Mouse (Mus musculus) retina, postnatal 1 day (tissue): Measurements from ENCODE around the gene Hk3.

Experiments
- DNase-seq: peaks from one replicate; pipeline ENCODE4 v3.0.0-alpha.2; 2012

Gene Hk3

GRCm38 (mm10) chr13:55021194-55021779, at the start of gene Hk3:
Gene Hk3 (minus strand): TSS chr13:55021385.
- no peak for DNase-seq

GRCm38 (mm10) chr13:55069719-55070118, 48.5 kb upstream of the Hk3 start:
- no peak for DNase-seq

GRCm38 (mm10) chr13:55063276-55063675, 42.1 kb upstream of the Hk3 start:
- DNase-seq, result no peak

- DNase-seq, result peak; percentile 18
Observed at GRCm38 (mm10) chr13:55058042-55058441, 36.9 kb upstream of the Hk3 start.

- peak; percentile 50 for DNase-seq
Observed at GRCm38 (mm10) chr13:55047706-55048105, 26.5 kb upstream of the Hk3 start.

GRCm38 (mm10) chr13:55040016-55040415, 18.8 kb upstream of the Hk3 start:
- no peak for DNase-seq

- no peak for DNase-seq
Observed at GRCm38 (mm10) chr13:55024215-55024614, 3.0 kb upstream of the Hk3 start.

- DNase-seq, result no peak
Observed at GRCm38 (mm10) chr13:55022715-55023114, 1.5 kb upstream of the Hk3 start.

GRCm38 (mm10) chr13:55022256-55022655, 1.1 kb upstream of the Hk3 start:
- DNase-seq, result no peak

- no peak for DNase-seq
Observed at GRCm38 (mm10) chr13:55020051-55020450, 1.1 kb downstream of the Hk3 start.

GRCm38 (mm10) chr13:55019181-55019580, 2.0 kb downstream of the Hk3 start:
- no peak for DNase-seq

- DNase-seq, result no peak
Observed at GRCm38 (mm10) chr13:55018700-55019099, 2.5 kb downstream of the Hk3 start.

GRCm38 (mm10) chr13:55017898-55018599, 3.1 kb downstream of the Hk3 start:
- no peak for DNase-seq

- DNase-seq, result no peak
Observed at GRCm38 (mm10) chr13:55017154-55017897, 3.9 kb downstream of the Hk3 start.

- no peak for DNase-seq
Observed at GRCm38 (mm10) chr13:55014451-55014850, 6.7 kb downstream of the Hk3 start.

- peak; percentile 53 for DNase-seq
Observed at GRCm38 (mm10) chr13:55013702-55014344, 7.4 kb downstream of the Hk3 start.

- DNase-seq, result peak; percentile 69
Observed at GRCm38 (mm10) chr13:55011981-55012478, 9.2 kb downstream of the Hk3 start.

GRCm38 (mm10) chr13:55011103-55011502, 10.1 kb downstream of the Hk3 start:
- DNase-seq, result no peak

- peak; percentile 79 for DNase-seq
Observed at GRCm38 (mm10) chr13:55008589-55008988, 12.6 kb downstream of the Hk3 start.

GRCm38 (mm10) chr13:55006415-55006742, 14.8 kb downstream of the Hk3 start:
- DNase-seq, result no peak

- peak; percentile 69 for DNase-seq
Observed at GRCm38 (mm10) chr13:55005691-55006414, 15.3 kb downstream of the Hk3 start.

- DNase-seq, result no peak
Observed at GRCm38 (mm10) chr13:55004646-55005045, 16.5 kb downstream of the Hk3 start.

- no peak for DNase-seq
Observed at GRCm38 (mm10) chr13:55002090-55002489, 19.1 kb downstream of the Hk3 start.
